Mouse (Mus musculus) liver, embryonic 14.5 days (tissue): Measurements from ENCODE around the gene Fgfr2.

Experiments
- CTCF ChIP-seq: IDR thresholded peaks from 2 replicates; pipeline ENCODE4 v1.5.1; 2016; ENCODE audit warnings: antibody characterized with exemption, low read depth, control low read depth
- EP300 ChIP-seq: IDR thresholded peaks from 2 replicates; pipeline ENCODE4 v1.6.1; 2016; ENCODE audit warnings: antibody characterized with exemption, low read depth

GRCm38 (mm10) chr7:130886246-130886645 lies 2236.9 kb downstream of the Fgfr2 start:
- TF ChIP-seq CTCF (no peak), EP300 (no peak)
